Mouse (Mus musculus) left cerebral cortex, postnatal 4 days (tissue): ENCODE results near the gene Abhd17b. TPM values are rescaled to one million over a fixed set of nuclear protein-coding genes. Genes with fewer than 3 reads are reported as not detected.
"Not testable (repeated sequence)": the region's sequence is repeated elsewhere in the genome, so short reads cannot be mapped to it uniquely, and the experiment has no call there.

Source experiments
- DNase-seq: peaks from one replicate; pipeline ENCODE4 v3.0.0-alpha.2; 2022
- intact Hi-C: fragments of 180-260 bp; cut with DNase I; formaldehyde crosslinking; loops from one replicate; pipeline ENCODE4 v1.15.1; 2025
- total RNA-seq, 2 experiments: library from RNA; stranded (reverse); gene quantifications; 2 replicates each; pipeline ENCODE4 v1.2.3; 2021

The Abhd17b gene
- total RNA-seq, 2 experiments from 2014 or later = 51.1 to 52.9 TPM

DNA sequence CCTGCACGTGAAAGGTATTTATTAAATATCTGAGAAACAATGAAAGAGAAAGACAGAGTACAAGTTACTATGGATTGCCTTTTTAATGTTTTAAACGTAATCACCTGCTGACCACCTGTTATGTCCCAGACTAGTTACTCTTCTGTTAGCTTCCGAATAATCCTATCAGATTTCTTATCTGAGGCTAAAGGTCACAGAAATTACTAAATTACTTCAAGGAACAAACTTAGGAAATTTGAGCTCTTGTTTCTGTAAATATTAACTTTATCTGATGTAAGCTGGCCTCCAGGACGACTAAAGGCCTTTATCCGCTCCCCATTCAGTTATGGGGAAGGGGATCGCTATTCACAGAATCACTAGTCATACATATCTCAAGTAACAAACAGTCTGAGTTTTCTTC lies 1.3 kb upstream of the Abhd17b start:
- no peak for DNase-seq
- intact Hi-C loops = loop anchor here (5.0 kb wide), 1 partner anchor 79 kb away; no protein-coding TSS in a partner anchor

DNA sequence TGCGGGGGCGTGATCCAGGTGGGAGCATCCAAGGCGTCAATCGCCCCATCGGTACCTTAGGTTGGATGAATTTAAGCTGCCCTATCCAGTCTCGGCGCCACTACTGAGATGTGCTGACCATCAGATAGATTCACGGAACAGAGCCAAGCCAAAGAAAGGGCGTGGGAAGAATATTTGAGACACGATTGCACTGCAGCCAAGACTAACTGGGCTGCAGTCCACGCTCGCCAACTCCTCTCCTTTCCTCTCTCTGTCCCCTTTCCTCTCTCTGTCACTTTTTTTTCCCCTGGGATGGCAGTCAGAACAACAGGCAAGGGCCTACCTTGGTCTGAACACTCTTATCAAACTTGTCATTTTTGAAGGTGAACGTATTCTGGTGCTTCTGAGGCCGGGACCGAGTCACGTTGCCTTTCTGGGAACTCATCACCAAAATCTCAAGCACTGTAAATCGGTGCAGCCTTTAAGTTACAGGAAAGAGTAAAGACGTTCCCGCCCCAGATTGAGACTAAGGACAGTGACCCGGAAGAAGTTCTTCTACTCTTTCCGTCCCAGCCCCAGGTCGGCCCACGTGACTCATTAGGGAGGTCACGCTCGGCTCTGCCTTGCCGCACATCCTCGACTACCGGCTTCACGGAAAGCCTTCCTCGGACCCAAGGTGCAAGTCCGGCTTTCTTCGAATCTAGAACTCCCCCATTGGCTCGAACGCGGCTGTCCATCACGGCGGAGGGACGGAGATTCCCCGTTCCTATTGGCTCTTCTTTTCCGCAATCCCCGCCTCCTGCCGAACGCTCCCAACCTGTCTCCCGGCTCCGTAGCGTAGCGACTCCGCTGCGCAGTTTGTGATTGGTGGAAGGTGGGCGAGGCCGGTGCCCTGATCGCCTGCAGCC lies 457 bp upstream of the Abhd17b start, which contains the start of gene 1110059E24Rik:
Gene 1110059E24Rik (minus strand): TSS at position 692 of the 887 bp plus-strand sequence.
- intact Hi-C loops = loop anchor here (5.0 kb wide), 1 partner anchor 80 kb away; no protein-coding TSS in a partner anchor
- peak; percentile 97 for DNase-seq

DNA sequence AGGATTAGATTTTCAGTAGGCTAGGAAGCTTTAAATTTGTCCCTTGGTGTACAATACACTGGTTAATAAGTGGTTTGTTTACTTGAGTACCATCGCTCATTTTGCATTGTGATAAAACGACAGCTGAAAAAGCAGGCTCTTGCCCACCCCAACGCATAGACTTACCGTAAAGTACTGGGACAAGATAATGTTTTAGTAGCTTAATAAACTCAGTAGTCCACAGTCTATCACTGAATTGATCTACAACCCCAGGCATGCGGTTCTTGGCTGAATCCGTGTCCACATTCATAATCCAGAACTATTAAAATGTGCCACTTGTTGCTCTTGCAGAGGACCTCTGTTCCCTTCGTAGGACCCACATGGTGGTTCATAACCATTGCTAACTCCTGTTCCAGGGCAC lies 1.8 kb downstream of the Abhd17b start:
- DNase-seq = no peak
- intact Hi-C loops = loop anchor here (5.0 kb wide), 2 partner anchors 82 to 658 kb away; no protein-coding TSS in a partner anchor

DNA sequence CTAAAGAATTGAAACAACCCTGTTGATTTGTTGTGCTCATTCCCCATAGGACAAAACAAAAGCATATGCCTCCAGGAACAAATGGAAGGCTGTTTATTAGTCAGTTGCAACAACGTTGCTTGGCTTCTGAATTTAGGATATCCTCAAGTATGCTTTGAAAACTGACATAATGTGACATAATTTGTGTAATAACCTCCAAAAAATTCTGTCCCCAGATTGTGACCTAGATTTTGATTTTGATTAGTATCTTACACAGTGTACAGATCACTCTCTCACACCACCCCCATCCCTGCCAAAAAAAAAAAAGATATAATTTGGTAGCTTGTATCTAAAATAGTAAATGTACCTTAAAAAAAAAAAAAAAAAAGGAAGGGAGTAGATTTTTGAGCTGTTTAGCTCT lies 7.7 kb downstream of the Abhd17b start:
- no peak for DNase-seq
- intact Hi-C loops = no loop called here

DNA sequence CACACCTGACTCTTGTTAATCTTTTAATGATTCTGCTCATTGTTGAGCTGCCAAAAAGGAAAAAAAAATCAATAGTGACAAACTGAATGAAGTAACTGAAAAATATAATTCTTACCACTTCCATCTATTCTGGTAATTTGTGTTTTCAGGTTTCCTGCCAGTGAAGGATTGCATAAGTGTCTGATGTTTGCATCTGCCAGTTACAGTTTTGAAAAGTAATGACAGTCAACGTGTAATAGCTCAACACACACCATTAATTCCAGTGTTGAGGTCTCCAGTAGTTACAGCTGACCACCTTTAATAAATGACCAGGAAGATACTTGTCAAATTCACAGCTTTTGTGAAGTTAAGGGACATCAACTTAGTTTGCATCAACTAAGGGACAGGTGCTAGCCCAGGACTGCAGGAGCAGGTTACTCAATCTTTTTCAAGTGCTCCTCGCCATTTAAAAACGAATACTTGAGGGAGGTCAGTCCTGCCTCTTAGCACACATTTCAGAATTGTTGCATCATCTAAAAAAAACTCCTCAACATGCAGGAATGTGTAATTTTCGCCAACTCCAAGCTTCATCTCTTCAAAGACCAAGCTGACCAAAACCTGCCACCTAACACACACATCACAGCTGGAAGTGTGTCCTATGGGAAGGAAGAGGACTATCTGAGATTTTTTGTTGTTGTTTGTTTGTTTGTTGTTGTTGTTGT lies 10.9 kb downstream of the Abhd17b start:
- no peak for DNase-seq
- intact Hi-C loops = no loop called here

DNA sequence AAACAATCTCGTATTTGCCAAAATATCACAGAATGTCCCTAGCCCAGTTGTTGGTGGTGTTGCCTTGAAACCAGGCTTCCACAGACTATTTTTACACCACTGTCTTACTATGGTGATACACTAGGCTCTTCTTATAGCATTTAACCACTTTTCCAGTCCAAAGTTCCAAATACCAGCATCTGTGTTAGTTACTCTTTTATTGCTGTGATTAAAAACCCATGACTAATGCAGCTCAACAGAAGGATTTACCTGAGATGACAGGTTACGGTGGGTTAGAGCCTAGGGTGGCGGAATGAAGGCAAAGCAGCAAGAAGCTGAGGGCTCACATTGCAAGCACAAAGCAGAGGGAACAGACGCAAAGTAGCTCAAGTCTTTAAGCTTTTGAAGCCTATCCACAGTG lies 16.7 kb downstream of the Abhd17b start:
- no peak for DNase-seq
- intact Hi-C loops = no loop called here

DNA sequence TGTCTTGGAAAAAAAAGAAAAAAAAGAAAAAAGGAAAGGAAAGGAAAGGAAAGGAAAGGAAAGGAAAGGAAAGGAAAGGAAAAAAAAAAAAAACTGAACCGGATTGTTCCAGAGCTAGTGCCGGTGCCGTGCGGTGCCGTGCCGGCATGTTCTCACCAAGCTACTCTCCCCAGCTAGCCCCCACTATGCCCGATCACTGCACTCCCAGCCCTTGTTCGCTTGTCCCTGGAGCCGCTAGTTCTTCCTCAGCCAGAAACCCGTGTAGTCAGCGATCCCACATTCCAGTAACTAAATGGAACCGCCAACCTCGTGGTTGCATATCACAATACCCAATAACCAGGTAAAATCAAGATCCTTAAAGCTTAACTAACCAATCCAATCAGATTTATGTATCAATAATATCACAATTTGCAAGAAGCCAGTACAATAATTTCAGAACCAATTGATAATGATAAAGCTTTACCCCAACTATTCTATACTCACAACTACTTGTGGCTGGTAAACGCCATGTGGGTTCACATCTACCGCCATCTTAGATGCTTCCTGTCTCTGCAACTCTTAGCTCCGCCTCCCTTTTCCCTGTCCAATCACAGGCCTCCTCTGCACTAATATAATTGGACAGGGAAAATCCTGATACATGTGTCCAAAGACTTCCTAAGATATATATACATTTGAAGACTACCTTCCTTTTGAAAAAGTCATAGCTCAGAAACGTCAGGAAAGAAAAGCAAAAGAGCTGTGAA lies 21.5 kb downstream of the Abhd17b start:
- no peak for DNase-seq
- intact Hi-C loops = no loop called here

DNA sequence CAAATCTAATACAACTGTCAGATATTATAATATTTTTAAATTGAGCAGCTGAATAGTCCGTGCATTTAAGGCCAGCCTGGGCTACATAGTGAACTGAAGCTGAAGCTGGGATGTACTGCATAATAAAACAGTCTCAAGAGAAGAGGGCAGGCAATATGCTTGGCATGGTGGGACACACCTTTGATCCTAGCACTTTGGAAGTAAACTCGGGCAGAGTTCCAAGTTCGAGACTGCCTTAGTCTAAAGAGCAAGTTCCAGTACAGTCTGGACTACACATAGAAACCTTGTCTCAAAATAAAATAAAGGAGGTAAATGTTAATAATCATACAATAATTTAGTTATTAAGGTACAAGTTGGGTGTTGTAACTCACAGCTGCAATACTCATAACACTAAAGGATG lies 27.1 kb downstream of the Abhd17b start:
- intact Hi-C loops = no loop called here
- DNase-seq = no peak

DNA sequence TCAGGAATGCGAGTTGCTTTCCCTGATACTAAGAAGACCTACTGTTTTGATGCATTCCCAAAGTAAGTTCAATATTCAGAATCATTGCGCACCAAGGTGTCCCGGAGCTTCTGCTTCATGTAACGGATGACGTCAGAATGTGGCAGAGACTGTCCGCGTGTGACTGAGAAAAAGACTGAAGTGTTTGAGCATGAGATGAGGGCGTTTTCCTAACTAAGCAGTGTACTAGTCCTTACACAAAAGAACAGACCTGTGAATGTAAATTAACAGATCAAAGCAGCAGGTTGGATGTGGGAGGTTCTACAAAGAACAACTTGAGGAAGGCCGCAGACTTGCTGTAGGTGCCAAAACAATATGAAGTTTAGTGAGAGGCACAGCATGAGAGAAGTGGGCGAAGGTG lies 28.0 kb downstream of the Abhd17b start:
- no peak for DNase-seq
- intact Hi-C loops = no loop called here

DNA sequence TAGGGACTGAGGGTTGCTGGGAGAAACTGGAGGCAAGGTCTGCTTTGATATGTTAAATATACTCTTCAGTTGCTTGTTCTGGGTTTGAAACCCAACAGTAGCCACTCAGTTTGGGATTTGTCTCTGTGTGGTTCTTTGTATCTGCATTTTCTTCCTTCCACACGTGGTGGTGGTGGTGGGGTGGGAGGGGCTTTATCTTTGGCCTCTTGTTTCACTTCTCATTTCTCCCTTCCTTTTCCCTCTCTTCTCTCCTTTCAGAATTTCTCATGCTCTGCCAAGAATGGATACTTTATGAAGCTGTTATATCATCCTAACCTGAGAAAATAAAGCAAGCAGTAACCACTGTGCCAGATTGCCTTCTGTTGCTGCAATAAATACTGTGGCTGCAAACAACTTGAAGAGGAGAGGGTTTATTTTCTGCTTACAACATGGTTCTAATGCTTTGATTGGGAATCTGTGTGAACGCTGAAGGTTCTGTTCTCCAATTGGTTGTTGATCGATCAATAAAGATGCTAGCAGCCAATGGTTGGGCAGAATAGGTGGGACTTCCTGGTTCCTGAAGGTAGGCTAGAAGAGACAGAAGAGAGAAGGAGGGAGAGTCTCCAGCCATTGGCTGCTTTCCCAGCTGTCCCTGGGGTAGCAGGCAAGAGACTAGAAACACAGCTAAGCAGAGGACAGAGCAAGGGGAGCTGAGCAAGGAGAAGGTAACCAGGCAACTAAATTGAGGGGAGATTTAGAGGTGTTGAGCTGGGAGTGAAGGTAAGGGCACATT lies 60.5 kb downstream of the Abhd17b start:
- intact Hi-C loops = no loop called here
- peak; percentile 53 for DNase-seq

DNA sequence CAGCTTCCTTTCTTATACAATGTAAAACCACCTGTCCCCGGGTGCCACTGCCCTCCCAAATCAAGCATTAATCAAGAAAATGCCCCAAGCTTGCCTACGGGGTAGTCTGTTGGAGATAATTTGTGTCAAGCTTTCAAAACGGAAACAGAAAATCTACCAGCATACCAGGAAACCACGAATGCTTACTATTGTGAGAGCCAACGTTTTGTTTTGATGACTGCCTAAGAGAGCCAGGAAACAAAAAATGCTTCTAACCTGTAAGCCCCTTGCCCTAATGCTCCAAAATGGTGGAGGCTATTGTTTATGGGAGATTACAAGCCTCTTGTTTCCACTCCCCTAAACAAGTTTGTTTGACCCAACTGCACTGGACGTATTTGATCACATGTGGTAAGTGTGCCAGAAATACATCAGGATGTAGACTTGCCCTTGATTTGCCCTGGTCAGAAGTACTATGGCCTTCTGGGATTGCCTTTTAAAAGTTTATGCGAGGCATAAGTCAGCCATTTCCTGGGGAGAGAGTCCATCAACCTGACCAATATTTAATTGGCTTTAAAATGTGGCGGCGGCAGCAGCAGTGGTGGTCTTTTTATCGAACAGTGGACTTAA lies 61.4 kb downstream of the Abhd17b start:
- no peak for DNase-seq
- intact Hi-C loops = no loop called here

DNA sequence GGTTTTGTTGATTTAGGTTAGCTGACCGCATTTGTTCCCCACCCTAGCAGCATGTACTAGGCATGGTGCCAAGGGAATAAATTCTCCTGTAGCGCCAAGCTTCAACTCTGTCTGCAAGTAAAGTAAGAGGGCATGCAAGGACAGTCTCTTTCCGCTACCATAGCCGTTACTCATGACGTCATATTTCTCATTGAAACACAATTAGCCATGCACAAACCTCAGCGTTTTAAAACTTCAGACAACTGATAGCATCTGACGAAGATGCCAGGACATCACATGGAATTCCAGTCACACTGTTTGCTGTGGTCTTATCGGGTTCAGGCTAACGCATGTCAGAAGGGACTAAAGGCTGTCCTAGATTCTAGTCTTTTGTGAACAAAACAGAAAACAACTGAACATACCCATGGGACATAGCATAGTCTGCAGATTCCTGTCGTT lies 62.0 kb downstream of the Abhd17b start:
- intact Hi-C loops = no loop called here
- DNase-seq = no peak

DNA sequence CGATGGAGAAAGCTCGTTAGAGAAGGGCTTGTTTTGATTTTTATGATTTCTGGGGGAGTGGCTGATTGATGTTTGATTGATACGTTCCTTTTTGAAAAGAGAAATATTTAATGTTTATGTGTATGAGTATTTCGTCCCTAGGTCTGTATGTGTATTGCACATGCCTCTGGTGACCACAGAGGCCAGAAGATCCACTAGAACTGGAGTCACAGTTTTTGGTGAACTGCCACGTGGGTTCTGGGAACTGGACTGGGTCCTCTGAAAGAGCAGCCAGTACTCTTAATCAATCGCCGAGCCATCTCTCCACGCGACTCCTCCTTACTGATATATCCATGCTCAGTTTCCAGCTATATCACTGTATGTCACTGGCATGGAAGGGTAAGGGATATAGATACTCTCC lies 62.5 kb downstream of the Abhd17b start:
- no peak for DNase-seq
- intact Hi-C loops = no loop called here

DNA sequence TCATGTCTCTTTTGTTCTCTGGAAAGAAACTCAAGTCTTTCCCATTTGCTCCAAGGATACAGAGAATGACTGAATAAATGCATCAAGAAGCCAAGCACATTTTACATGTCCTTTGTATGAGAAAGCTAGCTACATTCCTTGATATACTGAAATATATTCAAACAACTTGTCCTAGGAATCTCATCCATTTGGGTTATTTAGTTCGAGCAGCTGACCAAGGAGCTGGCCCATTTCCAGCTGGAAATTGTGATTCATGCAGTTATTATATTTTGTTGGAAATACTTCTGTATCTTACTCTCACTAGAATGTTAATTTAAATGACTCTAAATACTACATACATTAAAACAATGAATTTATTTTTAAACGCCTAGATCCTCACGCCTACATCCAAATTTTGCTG lies 63.5 kb downstream of the Abhd17b start:
- intact Hi-C loops = no loop called here
- DNase-seq = no peak

DNA sequence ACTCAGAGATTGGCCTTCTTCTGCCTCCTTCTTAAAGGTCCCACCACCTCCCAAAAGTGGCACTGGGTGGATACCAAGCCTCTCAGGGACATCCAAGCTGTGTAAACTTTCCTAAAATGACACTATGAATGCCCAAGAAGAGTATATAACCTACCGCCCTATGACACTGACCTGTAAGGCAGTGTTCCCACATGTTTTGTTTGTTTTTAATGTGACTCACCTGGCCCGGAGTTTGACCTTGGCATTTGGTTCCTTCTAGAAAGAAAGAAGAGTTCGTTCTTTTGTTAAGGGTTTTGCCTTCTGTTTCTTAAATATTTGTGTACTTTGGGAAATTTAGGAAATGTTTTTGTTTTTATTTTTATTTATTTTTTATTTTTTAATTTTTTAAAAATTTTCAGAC lies 66.2 kb downstream of the Abhd17b start:
- DNase-seq = no peak

DNA sequence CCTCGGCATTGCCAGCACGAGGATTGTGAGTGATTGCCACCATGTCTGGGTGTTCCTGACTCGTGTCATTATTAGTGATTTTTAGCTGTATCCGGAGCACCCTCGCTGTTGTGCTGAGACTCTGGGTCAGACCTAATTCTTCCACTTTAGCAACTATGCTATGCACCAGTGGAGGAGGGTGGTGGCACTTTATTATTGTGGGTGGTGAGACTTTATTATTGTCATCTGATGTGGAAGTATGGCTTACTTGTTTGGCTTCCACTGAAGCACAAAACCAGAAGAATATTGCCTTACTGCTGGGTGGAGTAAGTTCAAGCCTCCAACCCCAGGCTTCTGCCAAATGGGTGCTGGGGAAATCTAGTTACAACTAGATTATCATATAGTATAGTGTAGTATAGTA lies 68.0 kb downstream of the Abhd17b start:
- DNase-seq = no peak
- intact Hi-C loops = no loop called here

More for the DNA sequence above, 66.2 kb downstream of the Abhd17b start:
- intact Hi-C loops = no loop called here

DNA sequence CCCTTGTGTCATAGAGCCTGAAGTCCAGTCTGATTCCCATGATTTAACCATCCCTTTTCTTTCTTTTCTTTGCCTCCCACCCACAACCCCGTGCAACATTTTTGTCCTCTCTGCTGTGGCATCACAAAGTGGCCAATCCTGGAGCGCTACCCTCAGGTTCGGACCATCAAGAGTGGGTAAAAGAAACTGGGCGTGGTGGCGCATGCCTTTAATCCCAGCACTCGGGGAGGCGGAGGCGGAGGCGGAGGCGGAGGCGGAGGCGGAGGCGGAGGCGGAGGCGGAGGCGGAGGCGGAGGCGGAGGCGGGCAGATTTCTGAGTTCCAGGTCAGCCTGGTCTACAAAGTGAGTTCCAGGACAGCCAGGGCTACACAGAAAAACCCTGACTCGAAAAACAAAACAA lies 70.3 kb downstream of the Abhd17b start:
- DNase-seq, intact Hi-C loops: not testable (repeated sequence)

DNA sequence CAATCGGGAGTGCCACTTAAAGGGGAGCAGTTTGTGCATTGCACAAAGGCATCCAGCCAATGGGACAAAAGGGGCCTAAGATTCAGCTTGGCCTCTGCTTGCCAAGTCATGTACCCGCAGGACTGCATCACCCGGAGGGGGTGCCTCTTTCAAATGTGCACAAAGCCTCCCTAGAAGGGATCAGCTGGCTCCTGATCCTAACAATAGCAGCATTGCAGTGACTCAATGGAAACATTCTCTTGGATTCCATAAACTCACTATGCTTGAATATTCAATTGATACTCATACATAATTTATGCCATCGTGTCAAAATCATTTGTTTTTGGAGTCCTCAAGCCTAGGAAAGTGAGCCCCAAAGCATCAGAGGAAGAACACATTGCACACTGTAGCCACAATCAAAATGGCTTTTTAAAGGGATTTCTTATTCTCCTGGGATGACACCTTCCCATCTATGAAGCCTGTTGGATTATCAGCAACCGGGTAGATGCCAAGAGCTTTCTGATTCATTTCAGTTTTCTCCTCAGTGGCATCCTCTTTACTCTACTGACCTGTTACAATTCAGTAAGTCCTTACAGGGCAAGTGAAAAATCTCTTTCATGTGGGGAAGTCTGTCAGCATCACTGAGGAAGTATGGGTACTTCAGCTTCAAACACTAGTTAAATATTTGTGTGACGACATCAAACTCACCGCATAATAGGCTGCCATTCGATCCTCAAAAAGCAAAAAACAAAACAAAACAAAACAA lies 71.1 kb downstream of the Abhd17b start:
- DNase-seq = peak; percentile 76
- intact Hi-C loops = no loop called here

DNA sequence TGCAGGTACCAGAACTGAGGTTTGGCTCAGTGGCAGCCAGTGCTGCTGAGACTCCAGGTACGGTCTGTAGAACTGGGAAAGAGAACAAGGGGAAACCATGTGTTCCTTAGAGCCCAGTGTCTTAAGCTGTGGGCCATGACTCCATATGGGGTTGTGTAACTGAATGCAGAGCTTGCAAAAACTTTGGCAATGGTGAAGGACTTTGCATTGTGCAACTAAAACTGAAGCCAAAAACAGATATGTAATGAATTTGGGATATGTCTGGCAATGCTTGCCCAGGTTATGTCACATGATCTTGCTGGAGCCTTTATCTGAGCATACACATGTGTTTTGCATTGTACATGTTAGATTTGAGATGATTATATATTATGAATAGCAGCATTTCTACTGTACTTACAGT lies 72.2 kb downstream of the Abhd17b start:
- intact Hi-C loops = no loop called here
- no peak for DNase-seq
